Mouse (Mus musculus) thymus, adult 2 months (tissue): Measurements from ENCODE around the gene Slc7a7. TPM values are rescaled to one million over a fixed set of nuclear protein-coding genes. Genes with fewer than 3 reads are reported as not detected.

Source experiments
- DNase-seq: peaks from one replicate; pipeline ENCODE4 v3.0.0; 2021
- H3K27ac ChIP-seq: fragments of 200-500 bp; 2 replicates; pipeline ENCODE4 v1.5.1; 2012; ENCODE audit warnings: low read length, control low read depth; ENCODE audit not compliant: control insufficient read depth, insufficient read depth
- H3K27me3 ChIP-seq: fragments of 200-500 bp; 2 replicates; pipeline ENCODE4 v1.6.1; 2012; ENCODE audit warnings: mild to moderate bottlenecking, low read length, moderate library complexity, mixed read lengths; ENCODE audit not compliant: control insufficient read depth, insufficient read depth
- H3K36me3 ChIP-seq: fragments of 200-500 bp; 2 replicates; pipeline ENCODE4 v1.6.1; 2012; ENCODE audit warnings: mild to moderate bottlenecking, low read length, moderate library complexity; ENCODE audit not compliant: control insufficient read depth, insufficient read depth
- H3K4me1 ChIP-seq: fragments of 200-500 bp; replicated peaks from 2 replicates; pipeline ENCODE4 v1.6.1; 2012; ENCODE audit warnings: low read length; ENCODE audit not compliant: control insufficient read depth, insufficient read depth
- H3K4me3 ChIP-seq: fragments of 200-500 bp; 2 replicates; pipeline ENCODE4 v1.5.1; 2012; ENCODE audit warnings: mild to moderate bottlenecking, low read length, control low read depth, moderate library complexity; ENCODE audit not compliant: control insufficient read depth, insufficient read depth
- CTCF ChIP-seq: fragments of 200-500 bp; IDR thresholded peaks from 2 replicates; pipeline ENCODE4 v1.5.1; 2012; ENCODE audit warnings: mild to moderate bottlenecking, control low read depth, low read length, moderate library complexity, borderline replicate concordance; ENCODE audit not compliant: control insufficient read depth, poor library complexity, insufficient read depth; ENCODE audit errors: extremely low read depth
- POLR2A ChIP-seq: fragments of 200-500 bp; IDR thresholded peaks from 2 replicates; pipeline ENCODE4 v1.6.1; 2012; ENCODE audit warnings: mild to moderate bottlenecking, low read length, control low read depth, moderate library complexity; ENCODE audit not compliant: control insufficient read depth, poor library complexity, insufficient read depth; ENCODE audit errors: extremely low read depth
- WGBS: fragments of 180-500 bp; shearing (Covaris S2); methylation state at CpG from one replicate; pipeline ENCODE4 v1.1.7; 2018; 5-methylcytosine and 5-hydroxymethylcytosine counted together
- polyA plus RNA-seq: library from polyadenylated mRNA; depleted of rRNA; stranded (reverse); fragments of >200 nt; gene quantifications from 2 replicates; pipeline ENCODE4 v1.2.3, GENCODE M21; 2012

Gene Slc7a7
- polyA plus RNA-seq, 1 experiment: 29.3 TPM

DNA sequence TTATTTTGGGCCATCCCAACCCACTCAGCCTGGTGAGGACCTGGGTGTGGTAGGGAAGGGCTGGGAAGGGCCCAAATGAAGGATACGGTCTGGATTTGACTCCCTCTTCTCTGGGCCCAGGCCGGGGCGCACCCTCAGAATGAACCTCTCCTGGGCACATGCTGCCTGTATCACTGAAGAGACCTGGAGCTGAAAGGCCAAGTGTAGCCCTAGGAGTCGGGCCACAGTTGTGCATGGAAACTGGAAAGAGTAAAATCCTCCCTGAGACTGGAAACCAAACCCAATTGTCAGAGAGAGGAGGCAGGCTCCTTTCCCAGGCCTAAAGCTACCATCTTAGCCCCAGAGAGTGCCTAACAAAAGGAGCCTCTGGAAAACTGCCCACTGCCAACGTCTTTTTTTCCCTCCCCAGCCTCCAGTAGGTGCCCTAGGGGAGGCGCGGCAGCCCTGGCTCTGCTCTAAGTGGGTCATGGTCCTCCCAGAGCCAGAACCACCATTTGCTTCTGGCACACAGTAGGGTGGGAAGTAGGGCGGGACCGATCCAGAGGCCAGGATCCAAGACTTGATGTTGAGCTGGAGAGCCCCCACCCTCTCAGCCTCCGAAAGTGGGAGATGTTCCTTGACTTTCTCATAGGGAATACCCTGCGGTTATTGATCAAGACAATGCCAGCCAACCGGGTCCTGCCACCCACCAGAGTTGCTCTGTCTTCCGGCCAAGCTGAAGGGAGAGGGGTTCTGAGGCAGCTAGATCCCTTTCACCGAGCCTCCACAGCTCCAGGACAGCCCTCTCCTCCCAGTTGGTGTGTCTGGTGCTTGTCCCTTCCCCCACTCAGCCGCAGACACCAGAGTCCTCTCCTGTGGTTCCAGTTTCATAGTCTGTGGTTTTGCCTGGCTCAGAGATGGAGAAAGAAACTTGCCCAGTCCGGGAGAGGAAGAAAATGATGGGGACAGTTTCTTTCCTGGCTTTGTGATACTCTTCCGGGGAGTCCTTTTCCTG, 15.6 kb upstream of the Slc7a7 start:
- 59% methylated on average over 17 of the region's 17 CpGs for WGBS
- no peak for TF ChIP-seq CTCF
- no peak for TF ChIP-seq POLR2A
- H3K36me3 ChIP-seq: no peaks in the 10 kb centered on the region
- no peak for DNase-seq
- H3K27me3 ChIP-seq: peaks cover 6% of the 10 kb centered on the region; the same call in 1 of the 2 replicates
- peaks cover 27% of the 10 kb centered on the region for H3K4me1 ChIP-seq
- H3K4me3 ChIP-seq: peak overlapping the region; percentile 37
- H3K27ac ChIP-seq: peak overlapping the region; percentile 12; the same call in 1 of the 2 replicates

- DNase-seq: no peak
- WGBS: 26% methylated on average over 54 of the region's 54 CpGs
- Histone ChIP-seq H3K4me3 (peak overlapping the region; percentile 37), H3K27ac (no peak overlapping the region), H3K27me3 (peaks cover 6% of the 10 kb centered on the region; the same call in 1 of the 2 replicates), H3K36me3 (no peaks in the 10 kb centered on the region), H3K4me1 (peaks cover 27% of the 10 kb centered on the region)
- TF ChIP-seq CTCF (no peak), POLR2A (no peak)
Observed at GRCm38 (mm10) chr14:54432078-54432836, 14.7 kb upstream of the Slc7a7 start.

DNA sequence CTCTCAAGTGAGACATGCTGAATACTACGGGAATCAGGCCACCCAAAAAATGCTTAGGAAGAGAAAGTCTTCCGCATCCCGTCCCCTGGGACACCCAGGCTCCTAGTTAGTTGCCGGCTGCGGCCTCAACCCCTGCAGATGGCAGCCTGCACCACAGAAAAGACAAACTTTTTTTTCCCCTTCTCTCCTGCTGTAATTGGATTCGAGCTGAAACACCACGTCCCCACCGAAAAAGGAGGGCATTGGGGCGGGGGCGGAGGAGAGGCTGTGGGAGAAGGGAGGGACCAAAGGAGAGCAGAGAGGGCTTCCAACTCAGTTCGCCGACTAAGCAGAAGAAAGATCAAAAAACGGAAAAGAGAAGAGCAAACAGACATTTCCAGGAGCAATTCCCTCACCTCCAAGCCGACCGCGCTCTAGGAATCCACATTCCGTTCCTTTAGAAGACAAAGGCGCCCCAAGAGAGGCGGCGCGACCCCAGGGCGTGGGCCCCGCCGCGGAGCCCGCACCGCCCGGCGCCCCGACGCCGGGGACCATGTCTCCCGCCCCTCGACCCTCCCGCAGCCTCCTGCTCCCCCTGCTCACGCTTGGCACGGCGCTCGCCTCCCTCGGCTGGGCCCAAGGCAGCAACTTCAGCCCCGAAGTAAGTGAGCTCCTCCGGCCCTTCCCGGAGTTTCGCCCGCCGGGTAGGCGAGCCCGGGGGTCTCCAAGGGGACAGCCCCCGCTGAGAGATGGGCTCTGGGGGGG, 13.9 kb upstream of the Slc7a7 start, which contains the start of gene Mmp14:
Gene Mmp14 (plus strand): TSS at position 279 of the 744 bp plus-strand sequence.
- Histone ChIP-seq H3K4me1 (peaks cover 27% of the 10 kb centered on the region), H3K27ac (no peak within 1 kb of the TSS), H3K27me3 (peaks cover 6% of the 10 kb centered on the region; the same call in 1 of the 2 replicates), H3K36me3 (no peaks in the 10 kb centered on the region), H3K4me3 (peak within 1 kb of the TSS; percentile 37)
- peak; percentile 27 for DNase-seq
- TF ChIP-seq CTCF: no peak
- no peak for TF ChIP-seq POLR2A
- 10% methylated on average over 49 of the region's 49 CpGs for whole genome bisulfite sequencing

DNA sequence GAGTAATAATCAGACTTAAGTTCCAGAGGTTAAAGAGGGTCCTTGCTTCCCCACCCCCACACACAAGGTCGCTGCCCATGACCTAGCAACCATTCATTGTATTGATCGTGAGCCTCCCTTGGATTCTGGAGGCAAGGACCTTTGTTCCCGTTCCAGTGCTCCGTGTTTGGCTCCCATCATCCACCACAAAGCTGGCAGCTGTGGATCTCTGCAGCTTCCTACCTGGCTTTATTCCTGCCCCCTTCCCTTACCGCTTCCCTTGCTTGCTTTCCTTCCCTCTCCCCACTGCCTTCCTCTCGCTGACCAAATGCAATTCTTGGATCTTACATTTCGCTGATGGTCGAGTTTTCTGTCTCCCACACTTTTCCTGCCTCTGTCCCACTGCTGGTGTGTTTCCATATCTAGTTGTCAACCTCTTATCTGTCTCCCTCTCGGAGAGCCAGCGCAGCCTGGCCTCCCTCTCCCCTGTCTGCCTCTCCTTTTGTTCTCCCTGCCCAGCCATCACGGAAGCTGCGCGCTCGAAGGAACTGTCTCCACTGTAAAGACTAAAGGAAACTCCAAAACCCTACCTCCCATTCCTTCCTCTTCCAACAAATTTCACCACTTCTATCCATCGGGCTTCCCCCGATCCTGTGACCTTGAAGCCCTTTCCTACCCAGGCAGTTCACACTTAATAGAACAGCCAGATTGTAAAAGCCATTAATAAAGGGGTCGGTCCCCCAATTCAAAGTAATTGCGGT, 13.0 kb upstream of the Slc7a7 start:
- Histone ChIP-seq H3K4me1 (peaks cover 27% of the 10 kb centered on the region), H3K27ac (no peak overlapping the region), H3K27me3 (peaks cover 6% of the 10 kb centered on the region; the same call in 1 of the 2 replicates), H3K4me3 (no peak overlapping the region), H3K36me3 (no peaks in the 10 kb centered on the region)
- WGBS: 81% methylated on average over 18 of the region's 18 CpGs
- TF ChIP-seq CTCF (no peak), POLR2A (no peak)
- no peak for DNase-seq

DNA sequence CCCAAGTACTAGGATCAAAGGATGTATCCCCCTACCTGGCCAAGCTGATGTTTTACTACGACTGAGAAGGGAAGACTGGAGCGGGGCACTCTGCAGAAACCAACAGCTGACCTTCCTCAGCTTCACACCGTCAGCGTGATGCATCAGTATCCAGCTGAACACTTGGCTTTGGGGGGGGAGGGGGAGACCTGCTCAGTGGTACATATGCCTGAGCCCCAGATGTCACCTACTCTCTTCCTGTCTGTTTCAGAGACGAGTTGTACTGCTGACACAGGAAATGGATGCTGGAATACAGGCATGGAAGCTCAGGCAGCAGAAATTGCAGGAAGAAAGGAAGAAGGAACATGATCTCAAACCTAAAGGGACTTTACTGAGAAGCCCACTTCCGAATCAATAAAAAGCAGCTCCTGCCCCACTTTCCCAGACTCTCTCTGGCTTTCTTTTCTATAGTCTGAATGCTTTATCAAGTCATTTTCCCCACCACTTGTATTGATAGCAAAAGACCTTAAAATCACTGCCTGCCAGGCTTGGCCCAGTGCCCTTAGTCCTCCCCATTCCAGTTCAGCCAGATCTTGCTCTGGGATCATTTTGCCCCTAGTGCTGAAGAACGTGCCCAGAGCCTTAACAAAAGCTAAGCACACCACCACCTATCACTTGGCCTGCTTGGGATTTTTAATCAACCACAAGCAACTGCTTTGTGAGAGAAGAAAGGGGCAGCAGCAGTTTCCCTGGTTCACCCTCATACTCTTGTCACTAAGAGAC, 11.9 kb upstream of the Slc7a7 start:
- H3K4me1 ChIP-seq: peaks cover 27% of the 10 kb centered on the region
- H3K27ac ChIP-seq: no peak overlapping the region
- no peaks in the 10 kb centered on the region for H3K36me3 ChIP-seq
- WGBS: 77% methylated on average over 7 of the region's 7 CpGs
- H3K27me3 ChIP-seq: peaks cover 6% of the 10 kb centered on the region; the same call in 1 of the 2 replicates
- no peak for DNase-seq
- no peak overlapping the region for H3K4me3 ChIP-seq
- TF ChIP-seq POLR2A: no peak
- no peak for TF ChIP-seq CTCF
